Mouse (Mus musculus): ENCODE data around the gene Zc3h7a. TPM values are rescaled to one million over a fixed set of nuclear protein-coding genes. Genes with fewer than 3 reads are reported as not detected.

The Zc3h7a gene
- polyA plus RNA-seq, 1 experiment from 2014 or later: 88.5 TPM

DNA sequence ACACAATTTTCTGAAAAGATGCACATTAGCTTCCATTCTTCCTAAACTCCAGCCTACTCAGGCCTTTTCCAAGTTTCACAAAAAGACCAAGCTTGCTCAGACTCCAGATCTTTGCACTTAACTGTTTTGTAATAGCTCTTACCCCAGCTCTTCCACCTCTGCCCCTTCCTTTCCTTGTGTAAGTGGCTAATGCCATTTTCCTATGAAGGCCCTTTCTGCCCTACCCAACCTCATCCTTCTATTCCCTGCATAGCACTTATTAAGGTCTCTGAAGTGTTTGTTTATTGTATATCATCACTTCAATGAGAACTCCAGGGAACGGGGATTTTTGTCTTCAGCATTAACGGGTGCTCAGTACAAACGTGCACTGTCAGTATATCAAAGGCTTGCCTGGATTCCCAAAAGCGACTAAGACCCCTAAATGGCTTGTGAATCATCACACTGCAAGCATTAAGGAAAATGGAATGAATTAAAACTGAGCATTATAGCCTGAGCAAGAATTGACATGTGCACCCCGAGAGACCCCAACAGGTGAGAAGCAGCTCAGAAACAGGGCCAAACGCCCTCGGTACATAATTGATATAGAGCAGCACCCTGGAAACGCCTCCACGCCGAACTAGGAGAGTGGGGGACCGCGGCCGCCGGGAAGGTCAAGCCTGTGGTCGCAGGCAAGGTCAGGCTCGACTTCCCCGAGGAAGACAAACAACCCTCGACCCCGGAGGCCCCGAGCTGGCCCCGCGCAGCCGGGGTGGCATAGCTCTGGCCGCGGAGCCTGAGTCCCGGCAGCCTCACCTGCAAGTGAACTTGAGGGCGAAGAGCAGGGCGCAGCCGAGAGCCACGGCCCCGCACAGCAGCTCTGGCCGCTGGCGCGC, 42.5 kb downstream of the Zc3h7a start:
- DNase-seq (ENCODE audit: low spot score): no peak
- Histone ChIP-seq H3K27me3 (replicated peaks; ENCODE audit: low read depth, poor library complexity, severe bottlenecking) (no peaks in the 10 kb centered on the region), H3K4me3 (peak overlapping the region; percentile 83), H3K36me3 (replicated peaks) (peaks cover 35% of the 10 kb centered on the region), H3K4me1 (peaks cover 27% of the 10 kb centered on the region), H3K27ac (replicated peaks) (peak overlapping the region; percentile 92), H3K9me3 (no peaks in the 10 kb centered on the region)
- WGBS: under 1% methylated on average over 34 of the region's 34 CpGs

DNA sequence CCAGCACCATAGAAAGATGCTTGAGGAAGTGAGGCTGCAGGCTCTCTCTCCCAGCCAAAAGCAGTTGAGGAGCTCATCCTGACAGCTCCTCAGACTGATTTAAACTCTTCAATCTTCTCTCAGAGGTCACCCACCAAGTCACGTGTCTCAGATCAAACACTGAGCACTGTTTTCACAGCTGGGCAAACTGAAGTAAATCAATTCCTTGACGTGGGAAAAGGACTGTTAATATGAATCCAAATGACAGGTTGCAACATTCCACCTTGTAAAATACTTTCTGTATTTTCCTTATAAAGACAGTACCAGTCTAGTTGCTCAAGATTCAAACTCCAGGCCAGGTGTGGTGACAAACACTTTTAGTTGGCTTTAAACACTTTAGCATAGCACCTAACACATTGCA, 43.4 kb downstream of the Zc3h7a start:
- H3K4me3 ChIP-seq: peak overlapping the region; percentile 83
- peaks cover 27% of the 10 kb centered on the region for H3K4me1 ChIP-seq
- H3K36me3 ChIP-seq (replicated peaks): peaks cover 34% of the 10 kb centered on the region
- DNase-seq (ENCODE audit: low spot score): no peak
- no peaks in the 10 kb centered on the region for H3K9me3 ChIP-seq
- 16% methylated on average over 2 of the region's 2 CpGs for WGBS
- H3K27me3 ChIP-seq (replicated peaks; ENCODE audit: low read depth, poor library complexity, severe bottlenecking): no peaks in the 10 kb centered on the region
- H3K27ac ChIP-seq (replicated peaks): no peak overlapping the region

- Histone ChIP-seq H3K27ac (replicated peaks) (no peak overlapping the region), H3K4me1 (peaks cover 15% of the 10 kb centered on the region), H3K36me3 (replicated peaks) (peaks cover 60% of the 10 kb centered on the region), H3K27me3 (replicated peaks; ENCODE audit: low read depth, poor library complexity, severe bottlenecking) (no peaks in the 10 kb centered on the region), H3K9me3 (no peaks in the 10 kb centered on the region), H3K4me3 (no peak overlapping the region)
- DNase-seq (ENCODE audit: low spot score): no peak
- WGBS: 92% methylated on average over 11 of the region's 11 CpGs
Observed at GRCm38 (mm10) chr16:11128301-11128700, 47.9 kb downstream of the Zc3h7a start.

GRCm38 (mm10) chr16:11125371-11125770, 50.8 kb downstream of the Zc3h7a start:
- Histone ChIP-seq H3K27ac (replicated peaks) (no peak overlapping the region), H3K4me3 (no peak overlapping the region), H3K4me1 (no peaks in the 10 kb centered on the region), H3K9me3 (no peaks in the 10 kb centered on the region), H3K27me3 (replicated peaks; ENCODE audit: low read depth, poor library complexity, severe bottlenecking) (no peaks in the 10 kb centered on the region), H3K36me3 (replicated peaks) (peaks cover 76% of the 10 kb centered on the region)
- WGBS: 89% methylated on average over 2 of the region's 2 CpGs
- no peak for DNase-seq (ENCODE audit: low spot score)

GRCm38 (mm10) chr16:11124110-11124509, 52.1 kb downstream of the Zc3h7a start:
- Histone ChIP-seq H3K27ac (replicated peaks) (no peak overlapping the region), H3K36me3 (replicated peaks) (peaks cover 86% of the 10 kb centered on the region), H3K27me3 (replicated peaks; ENCODE audit: low read depth, poor library complexity, severe bottlenecking) (no peaks in the 10 kb centered on the region), H3K4me3 (no peak overlapping the region), H3K4me1 (no peaks in the 10 kb centered on the region), H3K9me3 (no peaks in the 10 kb centered on the region)
- 91% methylated on average over 1 of the region's 1 CpGs for WGBS
- DNase-seq (ENCODE audit: low spot score): no peak

GRCm38 (mm10) chr16:11122625-11123024, 53.6 kb downstream of the Zc3h7a start:
- no peaks in the 10 kb centered on the region for H3K9me3 ChIP-seq
- no peaks in the 10 kb centered on the region for H3K4me1 ChIP-seq
- no peaks in the 10 kb centered on the region for H3K27me3 ChIP-seq (replicated peaks; ENCODE audit: low read depth, poor library complexity, severe bottlenecking)
- DNase-seq (ENCODE audit: low spot score): no peak
- no peak overlapping the region for H3K4me3 ChIP-seq
- WGBS: 93% methylated on average over 2 of the region's 2 CpGs
- no peak overlapping the region for H3K27ac ChIP-seq (replicated peaks)
- H3K36me3 ChIP-seq (replicated peaks): peaks cover 86% of the 10 kb centered on the region

DNA sequence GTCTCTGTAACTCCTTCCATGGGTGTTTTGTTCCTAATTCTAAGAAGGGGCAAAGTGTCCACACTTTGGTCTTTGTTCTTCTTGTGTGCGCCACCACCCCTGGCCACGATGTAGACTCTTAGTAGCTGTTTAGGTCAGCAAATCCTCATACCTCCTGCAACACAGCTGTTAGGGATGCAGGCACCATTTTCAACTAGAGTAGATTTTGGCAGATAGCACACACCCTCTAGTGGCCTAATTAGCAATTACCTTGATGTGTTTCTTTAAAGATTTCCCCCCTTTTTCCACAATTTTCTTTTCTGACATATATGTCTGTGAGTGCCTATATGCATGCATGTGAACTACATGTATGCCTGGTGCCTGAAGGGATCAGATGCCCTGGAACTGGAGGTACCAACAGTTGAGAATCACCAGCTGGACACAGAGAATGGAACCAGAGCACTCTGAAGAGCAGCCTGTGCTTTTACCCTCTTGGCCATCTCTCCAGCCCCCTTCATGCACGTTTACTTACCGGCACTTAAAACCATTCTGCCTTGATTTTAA, 66.9 kb downstream of the Zc3h7a start:
- no peaks in the 10 kb centered on the region for H3K9me3 ChIP-seq
- H3K27ac ChIP-seq (replicated peaks): no peak overlapping the region
- WGBS: 79% methylated on average over 4 of the region's 4 CpGs
- no peak overlapping the region for H3K4me3 ChIP-seq
- no peaks in the 10 kb centered on the region for H3K27me3 ChIP-seq (replicated peaks; ENCODE audit: low read depth, poor library complexity, severe bottlenecking)
- no peaks in the 10 kb centered on the region for H3K4me1 ChIP-seq
- H3K36me3 ChIP-seq (replicated peaks): peaks cover 47% of the 10 kb centered on the region
- no peak for DNase-seq (ENCODE audit: low spot score)

GRCm38 (mm10) chr16:11104905-11105304, 71.3 kb downstream of the Zc3h7a start:
- 76% methylated on average over 1 of the region's 1 CpGs for WGBS
- Histone ChIP-seq H3K27ac (replicated peaks) (no peak overlapping the region), H3K27me3 (replicated peaks; ENCODE audit: low read depth, poor library complexity, severe bottlenecking) (no peaks in the 10 kb centered on the region), H3K4me1 (no peaks in the 10 kb centered on the region), H3K36me3 (replicated peaks) (peaks cover 56% of the 10 kb centered on the region), H3K4me3 (no peak overlapping the region), H3K9me3 (no peaks in the 10 kb centered on the region)
- no peak for DNase-seq (ENCODE audit: low spot score)

DNA sequence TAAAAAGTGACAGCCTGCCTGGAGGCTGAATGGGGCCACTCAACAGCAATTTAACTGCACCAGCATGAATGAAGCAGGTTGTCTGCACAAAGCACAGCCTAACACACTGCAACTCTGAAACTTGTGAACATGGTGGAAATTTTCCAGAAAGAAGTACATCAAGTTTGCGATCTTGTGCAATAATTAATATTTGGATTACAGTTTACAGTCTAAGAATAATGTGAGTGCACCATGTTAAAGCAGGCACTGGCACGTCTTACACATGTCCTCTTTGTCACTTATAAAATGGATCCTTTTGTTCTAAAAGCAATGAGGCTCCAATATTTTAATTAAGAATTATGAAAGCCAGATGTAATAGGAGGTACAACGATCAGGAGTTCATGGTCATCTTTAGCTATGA, 78.9 kb downstream of the Zc3h7a start:
- H3K4me1 ChIP-seq: no peaks in the 10 kb centered on the region
- H3K4me3 ChIP-seq: no peak overlapping the region
- DNase-seq (ENCODE audit: low spot score): no peak
- no peaks in the 10 kb centered on the region for H3K9me3 ChIP-seq
- H3K27me3 ChIP-seq (replicated peaks; ENCODE audit: low read depth, poor library complexity, severe bottlenecking): no peaks in the 10 kb centered on the region
- 89% methylated on average over 3 of the region's 3 CpGs for WGBS
- H3K27ac ChIP-seq (replicated peaks): no peak overlapping the region
- peaks cover 37% of the 10 kb centered on the region for H3K36me3 ChIP-seq (replicated peaks)

- Histone ChIP-seq H3K4me3 (no peak overlapping the region), H3K27me3 (replicated peaks; ENCODE audit: low read depth, poor library complexity, severe bottlenecking) (no peaks in the 10 kb centered on the region), H3K27ac (replicated peaks) (no peak overlapping the region), H3K4me1 (no peaks in the 10 kb centered on the region), H3K9me3 (no peaks in the 10 kb centered on the region), H3K36me3 (replicated peaks) (peaks cover 54% of the 10 kb centered on the region)
- WGBS: 92% methylated on average over 13 of the region's 13 CpGs
- DNase-seq (ENCODE audit: low spot score): no peak
Observed at GRCm38 (mm10) chr16:11093717-11094386, 82.3 kb downstream of the Zc3h7a start.

GRCm38 (mm10) chr16:11092523-11092922, 83.7 kb downstream of the Zc3h7a start:
- DNase-seq (ENCODE audit: low spot score): no peak
- no peak overlapping the region for H3K4me3 ChIP-seq
- no peak overlapping the region for H3K27ac ChIP-seq (replicated peaks)
- H3K4me1 ChIP-seq: no peaks in the 10 kb centered on the region
- no peaks in the 10 kb centered on the region for H3K9me3 ChIP-seq
- no peaks in the 10 kb centered on the region for H3K27me3 ChIP-seq (replicated peaks; ENCODE audit: low read depth, poor library complexity, severe bottlenecking)
- WGBS: 87% methylated on average over 3 of the region's 3 CpGs
- H3K36me3 ChIP-seq (replicated peaks): peaks cover 66% of the 10 kb centered on the region

DNA sequence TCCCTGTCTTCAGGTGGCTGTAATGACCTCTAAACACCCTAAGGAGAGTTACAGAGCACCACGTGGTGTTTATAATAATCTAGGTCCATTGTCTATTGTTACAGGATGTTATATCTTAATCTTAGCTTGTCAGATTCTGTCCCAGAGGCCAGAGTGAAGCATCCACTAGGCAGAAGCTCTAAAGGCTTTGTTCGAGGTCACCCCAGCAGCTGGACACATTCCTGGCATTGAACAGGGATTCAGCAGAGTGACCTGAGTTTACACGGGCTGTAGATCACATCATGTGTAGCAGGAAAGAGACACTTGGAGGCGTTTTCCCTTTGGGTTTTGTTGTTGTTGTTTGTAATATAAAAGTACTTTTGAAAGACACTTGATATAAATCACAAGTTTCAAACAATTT, 84.1 kb downstream of the Zc3h7a start:
- H3K4me1 ChIP-seq: no peaks in the 10 kb centered on the region
- H3K27me3 ChIP-seq (replicated peaks; ENCODE audit: low read depth, poor library complexity, severe bottlenecking): no peaks in the 10 kb centered on the region
- H3K27ac ChIP-seq (replicated peaks): no peak overlapping the region
- WGBS: 77% methylated on average over 4 of the region's 4 CpGs
- peaks cover 70% of the 10 kb centered on the region for H3K36me3 ChIP-seq (replicated peaks)
- no peak overlapping the region for H3K4me3 ChIP-seq
- no peaks in the 10 kb centered on the region for H3K9me3 ChIP-seq
- DNase-seq (ENCODE audit: low spot score): no peak

All from embryonic facial prominence, embryonic 10.5 days (tissue).